Mouse (Mus musculus): ENCODE measurements around the gene B3gnt8. TPM values are rescaled to one million over a fixed set of nuclear protein-coding genes. Genes with fewer than 3 reads are reported as not detected.

The B3gnt8 gene
- polyA plus RNA-seq, 1 experiment from 2014 or later: 6.2 TPM

- no peaks in the 10 kb centered on the region for H3K9me3 ChIP-seq (replicated peaks)
- 65% methylated on average over 10 of the region's 10 CpGs for WGBS
- H3K36me3 ChIP-seq: peaks cover 7% of the 10 kb centered on the region
- H3K4me2 ChIP-seq: no peak overlapping the region
- H3K27me3 ChIP-seq (replicated peaks): no peaks in the 10 kb centered on the region
- H3K4me3 ChIP-seq: no peak overlapping the region
- no peak overlapping the region for H3K9ac ChIP-seq
- no peak for ATAC-seq (ENCODE audit: insufficient number of reproducible peaks, low FRiP score)
- peaks cover 8% of the 10 kb centered on the region for H3K4me1 ChIP-seq (replicated peaks)
- no peak overlapping the region for H3K27ac ChIP-seq (ENCODE audit: poor library complexity, severe bottlenecking)
Observed at GRCm38 (mm10) chr7:25644136-25644535, 17.7 kb downstream of the B3gnt8 start.

GRCm38 (mm10) chr7:25644631-25645030, 18.2 kb downstream of the B3gnt8 start:
- H3K4me1 ChIP-seq (replicated peaks): 0 out of 2 replicates have a peak, but pooled peaks cover 6% of the 10 kb centered on the region
- no peaks in the 10 kb centered on the region for H3K27me3 ChIP-seq (replicated peaks)
- ATAC-seq (ENCODE audit: insufficient number of reproducible peaks, low FRiP score): no peak
- H3K9ac ChIP-seq: no peak overlapping the region
- peaks cover 7% of the 10 kb centered on the region for H3K36me3 ChIP-seq
- H3K27ac ChIP-seq (ENCODE audit: poor library complexity, severe bottlenecking): no peak overlapping the region
- no peak overlapping the region for H3K4me3 ChIP-seq
- H3K4me2 ChIP-seq: no peak overlapping the region
- H3K9me3 ChIP-seq (replicated peaks): no peaks in the 10 kb centered on the region
- WGBS: 75% methylated on average over 4 of the region's 4 CpGs

- WGBS: 67% methylated on average over 14 of the region's 14 CpGs
- no peak overlapping the region for H3K27ac ChIP-seq (ENCODE audit: poor library complexity, severe bottlenecking)
- H3K27me3 ChIP-seq (replicated peaks): no peaks in the 10 kb centered on the region
- H3K4me3 ChIP-seq: no peak overlapping the region
- 0 out of 2 replicates have a peak, but pooled peaks cover 6% of the 10 kb centered on the region for H3K4me1 ChIP-seq (replicated peaks)
- no peak for ATAC-seq (ENCODE audit: insufficient number of reproducible peaks, low FRiP score)
- H3K9me3 ChIP-seq (replicated peaks): no peaks in the 10 kb centered on the region
- H3K4me2 ChIP-seq: no peak overlapping the region
- H3K36me3 ChIP-seq: peaks cover 7% of the 10 kb centered on the region
- H3K9ac ChIP-seq: no peak overlapping the region
Observed at GRCm38 (mm10) chr7:25645074-25645473, 18.6 kb downstream of the B3gnt8 start.

GRCm38 (mm10) chr7:25647574-25648123, 21.2 kb downstream of the B3gnt8 start:
- Histone ChIP-seq H3K36me3 (no peaks in the 10 kb centered on the region), H3K4me1 (replicated peaks) (0 out of 2 replicates have a peak, but pooled peaks cover 6% of the 10 kb centered on the region), H3K27ac (ENCODE audit: poor library complexity, severe bottlenecking) (no peak overlapping the region), H3K27me3 (replicated peaks) (no peaks in the 10 kb centered on the region), H3K4me2 (no peak overlapping the region), H3K9ac (no peak overlapping the region), H3K4me3 (no peak overlapping the region), H3K9me3 (replicated peaks) (no peaks in the 10 kb centered on the region)
- 0 out of 2 replicates have a peak, but pooled peaks have one; percentile 18 for ATAC-seq (ENCODE audit: insufficient number of reproducible peaks, low FRiP score)
- WGBS: 55% methylated on average over 5 of the region's 5 CpGs

- H3K27me3 ChIP-seq (replicated peaks): no peaks in the 10 kb centered on the region
- H3K9me3 ChIP-seq (replicated peaks): no peaks in the 10 kb centered on the region
- no peaks in the 10 kb centered on the region for H3K4me1 ChIP-seq (replicated peaks)
- H3K27ac ChIP-seq (ENCODE audit: poor library complexity, severe bottlenecking): no peak overlapping the region
- no peak overlapping the region for H3K4me3 ChIP-seq
- no peak overlapping the region for H3K4me2 ChIP-seq
- no peak overlapping the region for H3K9ac ChIP-seq
- WGBS: 67% methylated on average over 5 of the region's 5 CpGs
- H3K36me3 ChIP-seq: no peaks in the 10 kb centered on the region
- ATAC-seq (ENCODE audit: insufficient number of reproducible peaks, low FRiP score): no peak
Observed at GRCm38 (mm10) chr7:25649839-25650238, 23.4 kb downstream of the B3gnt8 start.

GRCm38 (mm10) chr7:25651281-25651680, 24.8 kb downstream of the B3gnt8 start:
- H3K9me3 ChIP-seq (replicated peaks): no peaks in the 10 kb centered on the region
- H3K4me2 ChIP-seq: no peak overlapping the region
- H3K27ac ChIP-seq (ENCODE audit: poor library complexity, severe bottlenecking): no peak overlapping the region
- no peaks in the 10 kb centered on the region for H3K27me3 ChIP-seq (replicated peaks)
- H3K36me3 ChIP-seq: no peaks in the 10 kb centered on the region
- ATAC-seq (ENCODE audit: insufficient number of reproducible peaks, low FRiP score): no peak
- 84% methylated on average over 8 of the region's 8 CpGs for WGBS
- H3K4me3 ChIP-seq: no peak overlapping the region
- no peaks in the 10 kb centered on the region for H3K4me1 ChIP-seq (replicated peaks)
- H3K9ac ChIP-seq: no peak overlapping the region

- Histone ChIP-seq H3K9ac (no peak overlapping the region), H3K36me3 (no peaks in the 10 kb centered on the region)
Observed at GRCm38 (mm10) chr7:25652244-25652759, 25.8 kb downstream of the B3gnt8 start.

GRCm38 (mm10) chr7:25655601-25656428, 29.4 kb downstream of the B3gnt8 start:
- no peak overlapping the region for H3K4me2 ChIP-seq
- 68% methylated on average over 11 of the region's 11 CpGs for WGBS
- no peak for ATAC-seq (ENCODE audit: insufficient number of reproducible peaks, low FRiP score)

More at GRCm38 (mm10) chr7:25652244-25652759, 25.8 kb downstream of the B3gnt8 start:
- H3K4me2 ChIP-seq: no peak overlapping the region
- H3K4me3 ChIP-seq: no peak overlapping the region
- H3K4me1 ChIP-seq (replicated peaks): peaks cover 7% of the 10 kb centered on the region; the same call in 1 of the 2 replicates
- no peak overlapping the region for H3K27ac ChIP-seq (ENCODE audit: poor library complexity, severe bottlenecking)
- no peaks in the 10 kb centered on the region for H3K9me3 ChIP-seq (replicated peaks)
- ATAC-seq (ENCODE audit: insufficient number of reproducible peaks, low FRiP score): no peak
- H3K27me3 ChIP-seq (replicated peaks): no peaks in the 10 kb centered on the region
- WGBS: 89% methylated on average over 12 of the region's 12 CpGs

GRCm38 (mm10) chr7:25657785-25658184, 31.3 kb downstream of the B3gnt8 start:
- WGBS: 31% methylated on average over 10 of the region's 10 CpGs
- no peaks in the 10 kb centered on the region for H3K27me3 ChIP-seq (replicated peaks)

More at GRCm38 (mm10) chr7:25655601-25656428, 29.4 kb downstream of the B3gnt8 start:
- H3K36me3 ChIP-seq: no peaks in the 10 kb centered on the region
- H3K27me3 ChIP-seq (replicated peaks): no peaks in the 10 kb centered on the region
- no peak overlapping the region for H3K27ac ChIP-seq (ENCODE audit: poor library complexity, severe bottlenecking)
- H3K9me3 ChIP-seq (replicated peaks): no peaks in the 10 kb centered on the region
- H3K4me1 ChIP-seq (replicated peaks): peaks cover 23% of the 10 kb centered on the region
- no peak overlapping the region for H3K9ac ChIP-seq
- H3K4me3 ChIP-seq: no peak overlapping the region

GRCm38 (mm10) chr7:25658657-25659472, 32.4 kb downstream of the B3gnt8 start, which contains the start of the genes Bckdha and Exosc5:
TSS of gene Bckdha (minus strand) at chr7:25658981.
TSS of gene Exosc5 (plus strand) at chr7:25659164.
- Histone ChIP-seq H3K27me3 (replicated peaks) (no peaks in the 10 kb centered on the region), H3K9ac (peak within 1 kb of the TSS; percentile 80), H3K27ac (ENCODE audit: poor library complexity, severe bottlenecking) (peak within 1 kb of the TSS; percentile 41), H3K4me2 (peak within 1 kb of the TSS; percentile 82), H3K4me1 (replicated peaks) (peaks cover 23% of the 10 kb centered on the region), H3K36me3 (peaks cover 17% of the 10 kb centered on the region), H3K4me3 (peak within 1 kb of the TSS; percentile 72), H3K9me3 (replicated peaks) (no peaks in the 10 kb centered on the region)
- under 1% methylated on average over 50 of the region's 50 CpGs for WGBS
- ATAC-seq (ENCODE audit: insufficient number of reproducible peaks, low FRiP score): peak; percentile 100

More at GRCm38 (mm10) chr7:25657785-25658184, 31.3 kb downstream of the B3gnt8 start:
- no peak for ATAC-seq (ENCODE audit: insufficient number of reproducible peaks, low FRiP score)
- Histone ChIP-seq H3K9ac (peak overlapping the region; percentile 80), H3K4me2 (peak overlapping the region; percentile 82), H3K27ac (ENCODE audit: poor library complexity, severe bottlenecking) (no peak overlapping the region), H3K36me3 (peaks cover 11% of the 10 kb centered on the region), H3K4me3 (peak overlapping the region; percentile 72), H3K4me1 (replicated peaks) (peaks cover 23% of the 10 kb centered on the region), H3K9me3 (replicated peaks) (no peaks in the 10 kb centered on the region)

Data from heart, embryonic 12.5 days (tissue).